Mouse (Mus musculus): ENCODE measurements around the gene Fhod1. TPM values are rescaled to one million over a fixed set of nuclear protein-coding genes. Genes with fewer than 3 reads are reported as not detected.
"Not testable (repeated sequence)": the region's sequence is repeated elsewhere in the genome, so short reads cannot be mapped to it uniquely, and the experiment has no call there.

Gene Fhod1
- total RNA-seq, 4 experiments from 2014 or later: 2.5 to 5.2 (median 4.0) TPM

- DNase-seq (ENCODE audit: low spot score in 2 of 2): no peak
These were observed 51.7 kb downstream of the Fhod1 start, which contains the start of gene Exoc3l for GRCm38 (mm10) chr8:105295895-105296573. Exoc3l (minus strand) TSS chr8:105296101.

- no peak for DNase-seq (ENCODE audit: low spot score in 2 of 2)
These were observed 52.5 kb downstream of the Fhod1 start for GRCm38 (mm10) chr8:105295256-105295655.

GRCm38 (mm10) chr8:105294776-105295175 lies 53.0 kb downstream of the Fhod1 start:
- DNase-seq (ENCODE audit: low spot score in 2 of 2): no peak

- no peak for DNase-seq (ENCODE audit: low spot score in 2 of 2)
These were observed 54.3 kb downstream of the Fhod1 start for GRCm38 (mm10) chr8:105293405-105293804.

GRCm38 (mm10) chr8:105292471-105292870 lies 55.3 kb downstream of the Fhod1 start:
- no peak for DNase-seq (ENCODE audit: low spot score in 2 of 2)

GRCm38 (mm10) chr8:105291802-105292201 lies 56.0 kb downstream of the Fhod1 start:
- DNase-seq (ENCODE audit: low spot score in 2 of 2): not testable (repeated sequence)

GRCm38 (mm10) chr8:105291364-105291763 lies 56.4 kb downstream of the Fhod1 start:
- not testable (repeated sequence) for DNase-seq (ENCODE audit: low spot score in 2 of 2)

- DNase-seq (ENCODE audit: low spot score in 2 of 2): no peak
These were observed 57.0 kb downstream of the Fhod1 start for GRCm38 (mm10) chr8:105290554-105291314.

- DNase-seq (ENCODE audit: low spot score in 2 of 2): peak in 1 of 2 experiments; percentile 59
These were observed 57.8 kb downstream of the Fhod1 start, which contains the start of gene 4931428F04Rik for GRCm38 (mm10) chr8:105289805-105290460. 4931428F04Rik (minus strand) TSS chr8:105289864.

GRCm38 (mm10) chr8:105288958-105289732 lies 58.6 kb downstream of the Fhod1 start:
- peak; percentile 92 to 93 for DNase-seq (ENCODE audit: low spot score in 2 of 2)

GRCm38 (mm10) chr8:105288231-105288630 lies 59.5 kb downstream of the Fhod1 start:
- DNase-seq (ENCODE audit: low spot score in 2 of 2): no peak

GRCm38 (mm10) chr8:105286907-105287306 lies 60.8 kb downstream of the Fhod1 start:
- DNase-seq (ENCODE audit: low spot score in 2 of 2): no peak

GRCm38 (mm10) chr8:105285514-105285913 lies 62.2 kb downstream of the Fhod1 start:
- no peak for DNase-seq (ENCODE audit: low spot score in 2 of 2)

GRCm38 (mm10) chr8:105283074-105283473 lies 64.7 kb downstream of the Fhod1 start:
- no peak for DNase-seq (ENCODE audit: low spot score in 2 of 2)

- DNase-seq (ENCODE audit: low spot score in 2 of 2): no peak
These were observed 65.5 kb downstream of the Fhod1 start for GRCm38 (mm10) chr8:105282239-105282638.

- no peak for DNase-seq (ENCODE audit: low spot score in 2 of 2)
These were observed 65.9 kb downstream of the Fhod1 start for GRCm38 (mm10) chr8:105281821-105282220.

GRCm38 (mm10) chr8:105280567-105280966 lies 67.2 kb downstream of the Fhod1 start:
- no peak for DNase-seq (ENCODE audit: low spot score in 2 of 2)

Data from left cerebral cortex, adult 8-10 months (tissue).